Mouse (Mus musculus) lung, postnatal 0 days (tissue): ENCODE data around the gene Asic2. TPM values are rescaled to one million over a fixed set of nuclear protein-coding genes. Genes with fewer than 3 reads are reported as not detected.

Experiments
- ATAC-seq: fragments of 200-750 bp; cut with Nextera tagmentation; 2 replicates; pipeline ENCODE4 v1.8.0; 2017; ENCODE audit warnings: moderate library complexity
- DNase-seq: peaks from one replicate; pipeline ENCODE4 v3.0.0-alpha.2; 2016; ENCODE audit warnings: low spot score
- H3K27ac ChIP-seq: fragments of 300-500 bp; sonication (generic); 2 replicates; pipeline ENCODE4 v1.5.1; 2014; ENCODE audit warnings: antibody characterized with exemption, mild to moderate bottlenecking, low read length, mixed read lengths
- H3K27me3 ChIP-seq: fragments of 300-500 bp; sonication (generic); replicated peaks from 2 replicates; pipeline ENCODE4 v1.6.1; 2014; ENCODE audit warnings: low read length, mixed read lengths; ENCODE audit not compliant: insufficient read depth
- H3K36me3 ChIP-seq: fragments of 300-500 bp; sonication (generic); 2 replicates; pipeline ENCODE4 v1.6.1; 2014; ENCODE audit warnings: low read length, mixed read lengths; ENCODE audit not compliant: insufficient read depth
- H3K4me1 ChIP-seq: fragments of 300-500 bp; sonication (generic); 2 replicates; pipeline ENCODE4 v1.6.1; 2014; ENCODE audit warnings: antibody characterized with exemption, low read depth, low read length, mixed read lengths; ENCODE audit not compliant: insufficient read depth
- H3K4me2 ChIP-seq: fragments of 300-500 bp; sonication (generic); replicated peaks from 2 replicates; pipeline ENCODE4 v1.6.1; 2014; ENCODE audit warnings: low read depth, mild to moderate bottlenecking, low read length, moderate library complexity, mixed read lengths
- H3K4me3 ChIP-seq: fragments of 300-500 bp; sonication (generic); 2 replicates; pipeline ENCODE4 v1.5.1; 2014; ENCODE audit warnings: low read depth, low read length
- H3K9ac ChIP-seq: fragments of 300-500 bp; sonication (generic); replicated peaks from 2 replicates; pipeline ENCODE4 v1.6.1; 2014; ENCODE audit warnings: low read depth, mild to moderate bottlenecking
- H3K9me3 ChIP-seq: fragments of 300-500 bp; sonication (generic); 2 replicates; pipeline ENCODE4 v1.6.1; 2016; ENCODE audit warnings: low read length, mixed read lengths
- CTCF ChIP-seq: IDR thresholded peaks from 2 replicates; pipeline ENCODE4 v1.5.1; 2016; ENCODE audit warnings: antibody characterized with exemption, mild to moderate bottlenecking
- EP300 ChIP-seq: IDR thresholded peaks from 2 replicates; pipeline ENCODE4 v1.6.1; 2016; ENCODE audit warnings: antibody characterized with exemption, mild to moderate bottlenecking, control low read depth
- WGBS: fragments of 180-500 bp; shearing (Covaris S2); extraction: QIAGEN DNeasy Blood & Tissue Kit; methylation state at CpG from one replicate; pipeline ENCODE4 v1.1.7; 2014; 5-methylcytosine and 5-hydroxymethylcytosine counted together
- polyA plus RNA-seq: library from polyadenylated mRNA; unstranded; fragments of >200 nt; fragmentation: Nextera tagmentation; extraction: Ambion mirVana; gene quantifications from 2 replicates; pipeline ENCODE4 v1.2.1, GENCODE M21; 2015

The Asic2 gene
- polyA plus RNA-seq, 1 experiment from 2014 or later, result 0.06 TPM

- Histone ChIP-seq H3K4me2 (no peak overlapping the region), H3K9me3 (no peaks in the 10 kb centered on the region), H3K27ac (no peak overlapping the region), H3K27me3 (no peaks in the 10 kb centered on the region), H3K4me1 (no peaks in the 10 kb centered on the region), H3K9ac (no peak overlapping the region), H3K4me3 (no peak overlapping the region), H3K36me3 (no peaks in the 10 kb centered on the region)
- ATAC-seq, result no peak
- DNase-seq, result no peak
- TF ChIP-seq EP300 (no peak), CTCF (peak; percentile 16; the same call in 1 of the 2 replicates)
- WGBS, result 86% methylated on average over 3 of the region's 3 CpGs
Observed at GRCm38 (mm10) chr11:81645549-81645948, 322.7 kb downstream of the Asic2 start.

- ATAC-seq (no peak), DNase-seq (no peak)
- Histone ChIP-seq H3K9ac (no peak overlapping the region), H3K36me3 (no peaks in the 10 kb centered on the region), H3K9me3 (no peaks in the 10 kb centered on the region), H3K27ac (no peak overlapping the region), H3K4me2 (no peak overlapping the region), H3K27me3 (no peaks in the 10 kb centered on the region), H3K4me3 (no peak overlapping the region), H3K4me1 (no peaks in the 10 kb centered on the region)
- TF ChIP-seq EP300 (no peak), CTCF (no peak)
- 82% methylated on average over 8 of the region's 9 CpGs for WGBS
Observed at GRCm38 (mm10) chr11:81636356-81636755, 331.9 kb downstream of the Asic2 start.

- Histone ChIP-seq H3K9me3 (no peaks in the 10 kb centered on the region), H3K4me2 (no peak overlapping the region), H3K9ac (no peak overlapping the region), H3K27me3 (no peaks in the 10 kb centered on the region), H3K4me1 (no peaks in the 10 kb centered on the region), H3K36me3 (no peaks in the 10 kb centered on the region), H3K27ac (no peak overlapping the region), H3K4me3 (no peak overlapping the region)
- 52% methylated on average over 25 of the region's 25 CpGs for WGBS
- ATAC-seq (no peak), DNase-seq (peak; percentile 54)
- TF ChIP-seq EP300, result no peak
- peak; percentile 78 for TF ChIP-seq CTCF
Observed at GRCm38 (mm10) chr11:81634360-81635350, 333.6 kb downstream of the Asic2 start.

GRCm38 (mm10) chr11:81625199-81625598 is 343.1 kb downstream of the Asic2 start:
- no peak overlapping the region for H3K27ac ChIP-seq
- H3K27me3 ChIP-seq, result no peaks in the 10 kb centered on the region
- TF ChIP-seq EP300, result no peak
- TF ChIP-seq CTCF, result no peak
- DNase-seq (no peak), ATAC-seq (no peak)
- H3K4me2 ChIP-seq, result no peak overlapping the region
- no peaks in the 10 kb centered on the region for H3K4me1 ChIP-seq
- no peaks in the 10 kb centered on the region for H3K9me3 ChIP-seq
- H3K4me3 ChIP-seq, result no peak overlapping the region
- 47% methylated on average over 4 of the region's 4 CpGs for WGBS
- no peaks in the 10 kb centered on the region for H3K36me3 ChIP-seq
- no peak overlapping the region for H3K9ac ChIP-seq

- Histone ChIP-seq H3K36me3 (no peaks in the 10 kb centered on the region), H3K4me1 (no peaks in the 10 kb centered on the region), H3K9me3 (no peaks in the 10 kb centered on the region), H3K27ac (no peak overlapping the region), H3K9ac (no peak overlapping the region), H3K4me3 (no peak overlapping the region), H3K27me3 (no peaks in the 10 kb centered on the region), H3K4me2 (no peak overlapping the region)
- WGBS, result 49% methylated on average over 6 of the region's 6 CpGs
- DNase-seq, result no peak
- ATAC-seq, result no peak
- TF ChIP-seq CTCF (no peak), EP300 (no peak)
Observed at GRCm38 (mm10) chr11:81620516-81620915, 347.7 kb downstream of the Asic2 start.

- Histone ChIP-seq H3K4me3 (no peak overlapping the region), H3K4me2 (no peak overlapping the region), H3K9ac (no peak overlapping the region), H3K36me3 (no peaks in the 10 kb centered on the region), H3K4me1 (no peaks in the 10 kb centered on the region; the same call in 1 of the 2 replicates), H3K9me3 (no peaks in the 10 kb centered on the region), H3K27ac (no peak overlapping the region), H3K27me3 (peaks cover 5% of the 10 kb centered on the region; the same call in 1 of the 2 replicates)
- TF ChIP-seq EP300 (no peak), CTCF (no peak)
- ATAC-seq (no peak), DNase-seq (no peak)
- 76% methylated on average over 8 of the region's 8 CpGs for WGBS
Observed at GRCm38 (mm10) chr11:81616437-81616836, 351.8 kb downstream of the Asic2 start.
